Mouse (Mus musculus) c-Kit-positive CD71-negative TER-119-negative erythroid progenitor cells, embryonic 14.5 days (primary cell): ENCODE results near the gene Ing3.

Experiments used
- DNase-seq: peaks from one replicate; pipeline ENCODE4 v3.0.0-alpha.2; 2013; ENCODE audit warnings: low read depth

Ing3 gene

GRCm38 (mm10) chr6:22024168-22024567, 74.8 kb downstream of the Ing3 start:
- DNase-seq: no peak
